Mouse (Mus musculus): Measurements from ENCODE around the gene Dmac1. TPM values are rescaled to one million over a fixed set of nuclear protein-coding genes. Genes with fewer than 3 reads are reported as not detected.

Gene Dmac1
- polyA plus RNA-seq (2012; rRNA removed) = 32.5 and 53.2 TPM in 2 replicates

GRCm38 (mm10) chr4:75278197-75279175, at the start of gene Dmac1:
Gene Dmac1 (minus strand): TSS chr4:75278305.

